Mouse (Mus musculus): ENCODE measurements around the gene Ube2m. TPM values are rescaled to one million over a fixed set of nuclear protein-coding genes. Genes with fewer than 3 reads are reported as not detected.
A peak's percentile ranks its signal among the peaks of the same experiment; 100 is the strongest.

Ube2m gene
- polyA plus RNA-seq, 1 experiment from 2014 or later = 90.9 TPM

GRCm38 (mm10) chr7:13043445-13044253 is 5.6 kb upstream of the Ube2m start:
- DNase-seq (ENCODE audit: low spot score) = peak; percentile 42
- peak; percentile 41 for ATAC-seq (ENCODE audit: low FRiP score, low TSS enrichment)

GRCm38 (mm10) chr7:13043120-13043444 is 5.0 kb upstream of the Ube2m start:
- H3K4me3 ChIP-seq (ENCODE audit: low read depth, low read length) = 0 out of 2 replicates have a peak overlapping the region, but pooled peaks have one; percentile 8
- H3K27ac ChIP-seq (replicated peaks) = no peak overlapping the region
- peak overlapping the region; percentile 77; the same call in 1 of the 2 replicates for H3K4me2 ChIP-seq (replicated peaks; ENCODE audit: low read depth)
- no peaks in the 10 kb centered on the region for H3K36me3 ChIP-seq (ENCODE audit: control insufficient read depth, insufficient read depth, low read length)
- H3K9me3 ChIP-seq (ENCODE audit: control insufficient read depth, low read length) = no peaks in the 10 kb centered on the region
- WGBS = 49% methylated on average over 16 of the region's 16 CpGs
- DNase-seq (ENCODE audit: low spot score) (no peak), ATAC-seq (ENCODE audit: low FRiP score, low TSS enrichment) (no peak)
- H3K27me3 ChIP-seq (ENCODE audit: control insufficient read depth, insufficient read depth, low read length) = peaks cover 3% of the 10 kb centered on the region; the same call in 1 of the 2 replicates
- H3K9ac ChIP-seq (ENCODE audit: low read length) = 0 out of 2 replicates have a peak overlapping the region, but pooled peaks have one; percentile 54
- H3K4me1 ChIP-seq (replicated peaks; ENCODE audit: control insufficient read depth, insufficient read depth) = peaks cover 3% of the 10 kb centered on the region; the same call in 1 of the 2 replicates
- TF ChIP-seq CTCF (IDR thresholded peaks at IDR 0.05; ENCODE audit: low read depth) (no peak), EP300 (optimal IDR thresholded peaks at IDR 0.05) (no peak)

More at GRCm38 (mm10) chr7:13043445-13044253, 5.6 kb upstream of the Ube2m start:
- H3K4me2 ChIP-seq (replicated peaks; ENCODE audit: low read depth) = peak overlapping the region; percentile 77
- peak overlapping the region; percentile 42 for H3K4me3 ChIP-seq (ENCODE audit: low read depth, low read length)
- TF ChIP-seq CTCF (IDR thresholded peaks at IDR 0.05; ENCODE audit: low read depth) (0 out of 2 replicates have a peak, but pooled peaks have one; percentile 14), EP300 (optimal IDR thresholded peaks at IDR 0.05) (no peak)
- H3K36me3 ChIP-seq (ENCODE audit: control insufficient read depth, insufficient read depth, low read length) = no peaks in the 10 kb centered on the region
- 5% methylated on average over 88 of the region's 88 CpGs for WGBS
- peaks cover 3% of the 10 kb centered on the region; the same call in 1 of the 2 replicates for H3K27me3 ChIP-seq (ENCODE audit: control insufficient read depth, insufficient read depth, low read length)
- no peaks in the 10 kb centered on the region for H3K9me3 ChIP-seq (ENCODE audit: control insufficient read depth, low read length)
- no peak overlapping the region for H3K27ac ChIP-seq (replicated peaks)
- peaks cover 3% of the 10 kb centered on the region; the same call in 1 of the 2 replicates for H3K4me1 ChIP-seq (replicated peaks; ENCODE audit: control insufficient read depth, insufficient read depth)
- peak overlapping the region; percentile 54 for H3K9ac ChIP-seq (ENCODE audit: low read length)

- WGBS = 68% methylated on average over 6 of the region's 6 CpGs
- Histone ChIP-seq H3K27me3 (ENCODE audit: control insufficient read depth, insufficient read depth, low read length) (peaks cover 3% of the 10 kb centered on the region; the same call in 1 of the 2 replicates), H3K27ac (replicated peaks) (no peak overlapping the region), H3K9ac (ENCODE audit: low read length) (no peak overlapping the region), H3K4me2 (replicated peaks; ENCODE audit: low read depth) (no peak overlapping the region), H3K4me3 (ENCODE audit: low read depth, low read length) (no peak overlapping the region), H3K36me3 (ENCODE audit: control insufficient read depth, insufficient read depth, low read length) (no peaks in the 10 kb centered on the region), H3K9me3 (ENCODE audit: control insufficient read depth, low read length) (no peaks in the 10 kb centered on the region), H3K4me1 (replicated peaks; ENCODE audit: control insufficient read depth, insufficient read depth) (peaks cover 3% of the 10 kb centered on the region; the same call in 1 of the 2 replicates)
- ATAC-seq (ENCODE audit: low FRiP score, low TSS enrichment) = no peak
- DNase-seq (ENCODE audit: low spot score) = no peak
- TF ChIP-seq CTCF (IDR thresholded peaks at IDR 0.05; ENCODE audit: low read depth) (no peak), EP300 (optimal IDR thresholded peaks at IDR 0.05) (no peak)
Observed at GRCm38 (mm10) chr7:13042511-13042910, 4.4 kb upstream of the Ube2m start.

GRCm38 (mm10) chr7:13041256-13041655 is 3.2 kb upstream of the Ube2m start:
- peaks cover 8% of the 10 kb centered on the region; the same call in 1 of the 2 replicates for H3K4me1 ChIP-seq (replicated peaks; ENCODE audit: control insufficient read depth, insufficient read depth)
- ATAC-seq (ENCODE audit: low FRiP score, low TSS enrichment) (no peak), DNase-seq (ENCODE audit: low spot score) (no peak)
- no peak overlapping the region for H3K9ac ChIP-seq (ENCODE audit: low read length)
- H3K27ac ChIP-seq (replicated peaks) = no peak overlapping the region
- no peaks in the 10 kb centered on the region for H3K9me3 ChIP-seq (ENCODE audit: control insufficient read depth, low read length)
- TF ChIP-seq EP300 (optimal IDR thresholded peaks at IDR 0.05) = no peak
- no peak for TF ChIP-seq CTCF (IDR thresholded peaks at IDR 0.05; ENCODE audit: low read depth)
- WGBS = 68% methylated on average over 1 of the region's 1 CpGs
- no peak overlapping the region for H3K4me3 ChIP-seq (ENCODE audit: low read depth, low read length)
- H3K27me3 ChIP-seq (ENCODE audit: control insufficient read depth, insufficient read depth, low read length) = peaks cover 3% of the 10 kb centered on the region; the same call in 1 of the 2 replicates
- H3K36me3 ChIP-seq (ENCODE audit: control insufficient read depth, insufficient read depth, low read length) = no peaks in the 10 kb centered on the region
- no peak overlapping the region for H3K4me2 ChIP-seq (replicated peaks; ENCODE audit: low read depth)

- H3K4me1 ChIP-seq (replicated peaks; ENCODE audit: control insufficient read depth, insufficient read depth) = peaks cover 8% of the 10 kb centered on the region; the same call in 1 of the 2 replicates
- H3K4me3 ChIP-seq (ENCODE audit: low read depth, low read length) = peak overlapping the region; percentile 72; the same call in 1 of the 2 replicates
- DNase-seq (ENCODE audit: low spot score) = no peak
- no peak for ATAC-seq (ENCODE audit: low FRiP score, low TSS enrichment)
- 73% methylated on average over 1 of the region's 1 CpGs for WGBS
- no peak overlapping the region; the same call in 1 of the 2 replicates for H3K27ac ChIP-seq (replicated peaks)
- H3K27me3 ChIP-seq (ENCODE audit: control insufficient read depth, insufficient read depth, low read length) = peaks cover 3% of the 10 kb centered on the region; the same call in 1 of the 2 replicates
- TF ChIP-seq EP300 (optimal IDR thresholded peaks at IDR 0.05) = no peak
- TF ChIP-seq CTCF (IDR thresholded peaks at IDR 0.05; ENCODE audit: low read depth) = no peak
- H3K9ac ChIP-seq (ENCODE audit: low read length) = peak overlapping the region; percentile 97
- H3K9me3 ChIP-seq (ENCODE audit: control insufficient read depth, low read length) = no peaks in the 10 kb centered on the region
- H3K36me3 ChIP-seq (ENCODE audit: control insufficient read depth, insufficient read depth, low read length) = peaks cover 4% of the 10 kb centered on the region
- peak overlapping the region; percentile 65 for H3K4me2 ChIP-seq (replicated peaks; ENCODE audit: low read depth)
Observed at GRCm38 (mm10) chr7:13039181-13039580, 1.1 kb upstream of the Ube2m start.
